Mouse (Mus musculus) cerebellum, adult 18-20 months (tissue): ENCODE measurements at regions not wholly inside any gene's neighbourhood (a gene's known extent, or its start where the extent isn't known, plus 50 kb on each side); places are given as distances from the start of the nearest gene placed in this dataset.

Experiments used
- DNase-seq, 2 experiments: peaks; one replicate each; pipeline ENCODE4 v3.0.0; 2021

DNA sequence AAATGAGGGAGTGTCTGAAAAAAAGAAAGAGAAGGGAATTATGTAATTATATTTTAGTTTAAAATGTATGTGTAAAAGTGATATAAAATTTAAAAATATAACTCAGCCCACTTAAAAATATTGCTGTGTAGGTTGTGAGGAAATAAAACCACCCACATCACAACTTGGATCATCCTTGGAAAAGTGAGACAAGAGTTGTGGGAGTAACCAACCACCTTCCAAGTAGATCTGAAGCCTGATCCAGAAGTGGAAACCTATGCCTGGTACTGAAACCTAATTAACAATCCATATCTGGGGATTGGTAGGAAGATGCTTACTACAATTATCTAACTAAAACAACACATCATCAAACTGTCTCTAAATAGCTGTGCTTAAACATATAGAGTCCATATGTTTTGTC lies 743.1 kb downstream of the Stim2 start:
- no peak for DNase-seq

DNA sequence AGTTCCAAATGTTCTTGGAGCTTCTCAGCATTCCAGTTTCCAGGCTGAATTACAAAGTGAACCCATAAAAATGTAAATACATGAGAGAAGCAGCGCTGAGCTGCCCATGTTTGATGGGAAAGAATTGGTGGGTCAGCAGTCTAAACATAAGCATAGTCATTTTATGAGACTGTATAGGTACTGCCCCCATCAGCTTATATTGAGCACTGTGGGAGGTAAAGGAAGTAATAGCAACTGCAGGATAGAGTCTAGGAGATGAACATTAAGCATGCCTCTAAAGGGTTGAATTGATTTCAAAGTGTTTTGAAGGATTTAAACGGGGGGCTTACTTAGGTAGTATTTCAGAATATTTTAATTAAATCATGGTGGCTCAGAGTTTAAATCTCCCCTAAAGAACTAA lies 748.7 kb downstream of the Stim2 start:
- no peak for DNase-seq

DNA sequence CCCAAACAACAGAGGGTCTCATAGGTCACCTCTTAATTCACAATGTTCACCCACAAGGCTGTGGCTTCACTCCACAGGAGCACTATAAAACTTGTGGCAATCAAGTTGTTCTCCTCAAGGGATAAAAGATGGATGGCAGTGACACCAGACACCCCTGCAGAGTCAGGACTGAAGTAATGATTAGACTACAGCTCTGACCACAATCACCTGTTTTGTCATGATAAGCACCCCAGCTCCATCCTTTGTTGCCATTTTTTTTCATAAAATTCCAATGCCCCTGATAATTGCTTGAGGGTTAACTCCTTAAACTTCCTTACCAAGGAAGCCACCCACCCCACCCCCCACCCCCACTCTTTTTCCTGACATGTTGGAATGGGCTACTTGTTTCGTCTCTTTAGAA lies 755.1 kb downstream of the Stim2 start:
- no peak for DNase-seq

DNA sequence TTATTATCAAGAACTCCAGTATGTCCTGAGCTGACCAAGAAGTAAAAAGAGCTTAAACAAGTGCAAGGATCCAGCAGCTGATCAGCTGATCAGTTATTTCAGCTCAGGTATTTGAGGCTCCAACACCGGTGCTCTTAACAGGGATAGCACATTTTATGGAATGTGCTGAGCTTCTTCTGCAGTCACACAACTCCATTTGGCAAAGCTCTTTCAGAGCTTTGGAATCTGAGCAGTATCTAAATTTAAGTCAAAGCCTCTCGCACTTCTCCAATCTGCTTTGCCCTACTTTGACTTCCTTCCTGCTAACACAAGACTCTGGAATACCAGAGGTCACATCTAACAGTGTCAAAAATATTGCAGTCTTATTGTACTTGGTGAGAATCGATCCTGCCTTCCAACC lies 761.4 kb downstream of the Stim2 start:
- DNase-seq, result no peak

DNA sequence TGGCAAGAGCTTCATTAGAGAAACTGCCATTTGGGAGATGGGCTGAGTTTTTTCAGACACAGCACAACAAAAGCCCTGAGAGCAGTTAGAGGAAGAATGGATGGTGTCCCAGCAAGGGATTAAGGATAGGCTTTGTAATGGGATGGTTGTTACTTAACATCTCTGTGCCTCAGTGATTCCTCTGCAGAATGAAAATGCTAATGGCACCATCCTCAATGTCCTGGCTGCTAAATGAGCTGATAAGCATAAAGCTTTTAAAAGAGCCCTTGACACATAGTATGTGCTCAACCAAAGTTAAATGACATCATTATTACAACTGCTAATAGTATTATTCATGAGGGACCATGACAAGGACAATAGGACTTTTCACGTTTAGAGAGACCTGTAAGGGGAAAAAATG lies 764.7 kb downstream of the Stim2 start:
- DNase-seq, result no peak

DNA sequence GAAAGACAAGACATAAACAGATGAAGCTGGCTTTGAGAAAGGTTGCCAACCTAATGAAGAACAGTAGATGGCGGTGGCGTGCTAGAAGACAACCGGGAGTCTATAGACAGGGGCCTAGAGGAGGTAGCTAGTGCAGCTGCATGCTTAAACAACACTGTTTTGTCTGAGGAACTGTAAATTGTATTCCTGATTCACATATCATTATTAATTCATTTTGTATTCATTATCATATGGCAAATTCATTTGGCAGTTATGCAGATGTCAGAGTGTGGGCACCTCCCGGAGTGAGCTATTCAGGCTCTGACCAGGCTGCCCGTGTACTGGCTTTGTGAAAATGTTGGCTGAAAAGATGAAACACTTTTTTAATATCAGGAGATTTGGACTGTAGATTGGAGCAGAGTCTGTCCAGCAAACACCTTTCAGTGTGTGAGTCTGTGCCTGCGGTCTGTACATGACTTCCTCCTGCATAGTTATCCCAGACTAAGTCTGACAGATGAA lies 798.7 kb downstream of the Stim2 start:
- DNase-seq, result peak; percentile 14 to 19

DNA sequence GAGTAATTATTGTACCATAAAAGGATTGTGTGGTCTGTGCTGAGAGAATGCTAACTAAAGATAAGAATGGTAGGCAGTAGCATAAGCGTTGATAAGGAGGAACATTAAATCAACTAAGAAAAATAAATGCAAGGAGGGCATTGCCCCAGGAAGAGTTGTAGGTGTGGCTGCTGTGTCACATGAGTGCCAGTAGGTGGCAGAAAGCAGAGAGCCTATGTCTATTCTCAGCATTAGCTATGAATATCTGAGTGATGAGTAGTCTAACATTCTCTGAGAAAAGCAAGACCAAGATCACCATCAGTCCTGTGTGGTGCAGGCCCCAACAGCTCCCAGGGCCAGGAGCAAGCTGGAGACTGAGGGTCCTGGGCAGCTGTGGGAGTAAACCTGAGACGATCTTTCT lies 828.8 kb downstream of the Stim2 start:
- DNase-seq, result no peak
